Mouse (Mus musculus) G1E (cell line): ENCODE measurements around the gene Psd4.

Experiments
- CTCF ChIP-seq: IDR thresholded peaks from 2 replicates; pipeline ENCODE4 v1.5.1; 2012; ENCODE audit warnings: low read depth, low read length, inconsistent platforms, mixed read lengths
- GATA1 ChIP-seq: IDR thresholded peaks from 2 replicates; pipeline ENCODE4 v1.6.1; 2012; ENCODE audit warnings: borderline replicate concordance, low read length, inconsistent platforms, mixed read lengths

DNA sequence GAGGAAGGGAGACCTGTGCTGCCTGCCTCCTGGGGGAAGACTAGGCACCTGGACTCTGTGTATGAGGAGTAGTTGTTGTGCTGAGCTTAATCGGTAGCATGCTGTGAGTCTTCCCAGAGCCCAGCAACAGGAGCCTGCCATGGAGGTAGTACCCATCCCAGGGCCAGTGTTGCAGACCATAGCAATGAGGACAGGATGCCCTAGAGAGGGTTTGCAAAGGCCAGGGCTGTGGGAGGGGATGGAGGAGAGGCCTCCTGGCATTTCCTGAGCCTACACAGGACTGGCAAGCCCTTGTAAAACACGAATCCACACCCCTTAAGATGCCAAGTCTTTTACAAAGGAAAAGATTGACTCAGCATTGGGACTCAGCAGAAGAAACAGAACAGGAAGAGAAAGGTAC is 49.7 kb downstream of the Psd4 start:
- TF ChIP-seq CTCF (no peak), GATA1 (no peak)
